Mouse (Mus musculus): ENCODE results near the gene Elp5. TPM values are rescaled to one million over a fixed set of nuclear protein-coding genes. Genes with fewer than 3 reads are reported as not detected.

Elp5 gene
- total RNA-seq (2023) = 49.4 to 55.9 TPM (median 52.5 TPM) in 4 replicates

GRCm38 (mm10) chr11:69982225-69982624 is at the start of gene Elp5:
Gene Elp5, minus strand, starts transcription at chr11:69982517.

DNA sequence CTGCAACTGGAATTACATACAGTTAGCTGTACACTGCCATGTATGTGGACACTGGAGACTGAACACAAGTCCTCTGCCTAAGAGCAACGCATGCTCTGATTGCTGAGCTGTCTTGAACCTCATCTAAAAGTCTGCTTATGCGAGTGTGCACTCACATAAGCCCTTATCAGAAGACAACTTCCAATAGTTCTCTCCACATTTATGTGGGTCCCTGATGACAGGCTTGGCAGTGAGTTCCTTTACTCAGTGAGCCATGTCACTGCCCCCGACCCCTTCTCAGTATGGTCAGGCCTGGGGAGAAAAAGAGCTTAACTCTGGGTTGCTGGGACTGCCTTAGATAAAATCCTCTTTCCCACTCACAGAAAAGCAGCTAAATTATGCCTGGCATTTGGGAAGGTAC is 34.4 kb upstream of the Elp5 start, which contains the start of gene Dlg4:
Dlg4 (plus strand) TSS at position 274 of the 400 bp plus-strand sequence.

GRCm38 (mm10) chr11:70014880-70015558 is 32.7 kb upstream of the Elp5 start, which contains the start of gene Acadvl:
Gene Acadvl, minus strand, starts transcription at chr11:70015411.

DNA sequence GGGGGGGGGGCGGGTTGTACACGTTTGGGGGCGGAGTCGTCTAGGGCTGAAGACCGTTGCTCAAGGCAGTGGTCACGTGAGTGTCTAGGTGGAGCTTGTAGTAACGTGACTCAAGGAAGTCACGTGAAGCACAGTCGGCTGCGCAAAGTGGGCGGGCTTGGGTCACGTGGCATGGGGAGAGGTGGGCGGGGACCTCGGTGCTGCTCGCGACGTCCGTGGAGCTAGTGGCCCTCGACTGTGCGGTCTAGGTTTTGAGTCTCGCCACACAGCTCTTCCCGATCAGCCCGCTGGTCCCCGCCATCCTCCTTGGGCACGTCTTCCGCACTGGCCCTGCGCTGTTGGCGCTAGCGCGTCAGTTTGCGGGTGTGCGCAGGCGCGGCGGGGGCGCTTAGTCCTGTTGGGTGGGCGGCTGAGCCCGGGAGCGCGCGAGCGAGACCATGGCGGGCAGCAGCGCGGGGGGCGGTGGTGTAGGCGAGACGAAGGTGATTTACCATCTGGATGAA is 18.1 kb upstream of the Elp5 start, which contains the start of gene Dvl2:
Dvl2 (plus strand) TSS at position 200 of the 503 bp plus-strand sequence.

GRCm38 (mm10) chr11:69995391-69995960 is 13.2 kb upstream of the Elp5 start, which contains the start of gene Phf23:
Gene Phf23, plus strand, starts transcription at chr11:69995777.

GRCm38 (mm10) chr11:69990850-69991691 is 8.8 kb upstream of the Elp5 start, which contains the start of gene Gabarap:
Gene Gabarap, plus strand, starts transcription at chr11:69991143.

DNA sequence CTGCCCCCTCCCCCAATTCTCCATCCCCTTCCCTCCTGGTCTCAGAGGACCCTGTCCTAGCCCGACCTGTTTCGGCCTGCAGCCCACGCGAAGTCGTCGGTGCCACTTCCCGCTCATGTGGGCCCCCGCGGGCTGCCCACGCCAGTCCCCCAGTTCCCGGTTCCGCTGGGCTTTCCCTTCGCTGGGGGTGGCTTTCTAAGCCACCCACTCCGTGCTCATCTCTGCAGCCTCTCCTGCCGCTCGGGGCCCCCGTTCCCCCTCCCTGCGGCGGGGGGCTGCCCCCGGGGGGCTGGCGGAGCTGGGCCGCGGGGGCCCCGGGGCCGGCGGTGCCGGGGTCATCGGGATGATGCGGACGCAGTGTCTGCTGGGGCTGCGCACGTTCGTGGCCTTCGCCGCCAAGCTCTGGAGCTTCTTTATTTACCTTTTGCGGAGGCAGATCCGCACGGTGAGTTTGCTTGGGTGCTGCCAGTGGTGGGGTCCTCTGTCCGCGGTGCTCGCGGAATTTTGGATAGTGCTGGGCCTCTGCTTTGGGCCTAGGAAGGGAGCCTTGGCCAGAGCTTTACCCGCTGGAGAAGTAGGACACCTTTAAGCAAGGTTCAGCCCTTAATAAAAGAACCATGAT is 1.1 kb downstream of the Elp5 start, which contains the start of gene Ctdnep1:
Ctdnep1 (plus strand) TSS at position 16 of the 622 bp plus-strand sequence.

GRCm38 (mm10) chr11:69964650-69965270 is 17.6 kb downstream of the Elp5 start, which contains the start of gene Cldn7:
Gene Cldn7, plus strand, starts transcription at chr11:69964779.

GRCm38 (mm10) chr11:69948066-69948762 is 34.1 kb downstream of the Elp5 start, which contains the start of gene Slc2a4:
Gene Slc2a4, minus strand, starts transcription at chr11:69948188.

GRCm38 (mm10) chr11:69935137-69935879 is 47.0 kb downstream of the Elp5 start, which contains the start of gene Ybx2:
Gene Ybx2, plus strand, starts transcription at chr11:69935796.

GRCm38 (mm10) chr11:69921114-69922011 is 61.0 kb downstream of the Elp5 start, which contains the start of gene Eif5a:
Gene Eif5a, minus strand, starts transcription at chr11:69921958.

Other genes starting within 250 kb of the Elp5 start
- 227 to 251 TPM (median 238 TPM) in 4 replicates for gene Polr2a, start 223.9 kb downstream of the Elp5 start, total RNA-seq (2023)
- not detected in 4 replicates for gene Slc35g3, start 220.5 kb downstream of the Elp5 start, total RNA-seq (2023)
- gene Zbtb4, start 216.6 kb downstream of the Elp5 start, total RNA-seq (2023) = 62.1 to 72.6 TPM (median 65.4 TPM) in 4 replicates
- 7.8 to 14.5 TPM (median 12.0 TPM) in 4 replicates for gene Chrnb1, start 186.6 kb downstream of the Elp5 start, total RNA-seq (2023)
- gene Fgf11, start 180.7 kb downstream of the Elp5 start, total RNA-seq (2023) = 0.21 to 0.22 TPM in 2 of 4 replicates, not detected in the others
- gene Tmem102, start 176.9 kb downstream of the Elp5 start, total RNA-seq (2023) = 0.30 TPM in 1 of 4 replicates, not detected in the others
- gene Gm39566, start 167.2 kb downstream of the Elp5 start, total RNA-seq (2023) = not detected in 4 replicates
- gene Spem2, start 164.1 kb downstream of the Elp5 start, total RNA-seq (2023) = not detected in 4 replicates
- gene Spem1, start 160.3 kb downstream of the Elp5 start, total RNA-seq (2023) = not detected in 4 replicates
- gene Nlgn2, start 144.7 kb downstream of the Elp5 start, total RNA-seq (2023) = 0.27 to 1.5 TPM (median 0.32 TPM) in 4 replicates
- 29.5 to 37.7 TPM (median 32.6 TPM) in 4 replicates for gene Tmem256, start 144.0 kb downstream of the Elp5 start, total RNA-seq (2023)
- gene Plscr3, start 136.1 kb downstream of the Elp5 start, total RNA-seq (2023) = 9.9 to 12.6 TPM (median 11.5 TPM) in 4 replicates
- not detected in 4 replicates for gene Tnk1, start 123.8 kb downstream of the Elp5 start, total RNA-seq (2023)
- not detected in 4 replicates for gene Tmem95, start 104.5 kb downstream of the Elp5 start, total RNA-seq (2023)
- 1.3 to 2.6 TPM (median 2.3 TPM) in 4 replicates for gene Kctd11, start 101.1 kb downstream of the Elp5 start, total RNA-seq (2023)
- 473 to 501 TPM (median 485 TPM) in 4 replicates for gene Acap1, start 87.0 kb downstream of the Elp5 start, total RNA-seq (2023)
- gene 2810408A11Rik, start 81.5 kb downstream of the Elp5 start, total RNA-seq (2023) = 1.2 to 3.5 TPM (median 2.0 TPM) in 4 replicates
- 51.5 to 76.4 TPM (median 73.4 TPM) in 4 replicates for gene Neurl4, start 81.4 kb downstream of the Elp5 start, total RNA-seq (2023)
- gene Gps2, start 68.6 kb downstream of the Elp5 start, total RNA-seq (2023) = 144 to 150 TPM (median 147 TPM) in 4 replicates
- gene Eif5a, start 60.6 kb downstream of the Elp5 start, total RNA-seq (2023) = 337 to 380 TPM (median 350 TPM) in 4 replicates
- not detected in 4 replicates for gene Ybx2, start 46.7 kb downstream of the Elp5 start, total RNA-seq (2023)
- gene Slc2a4, start 34.3 kb downstream of the Elp5 start, total RNA-seq (2023) = not detected in 4 replicates
- gene Cldn7, start 17.7 kb downstream of the Elp5 start, total RNA-seq (2023) = not detected in 4 replicates
- 87.5 to 123 TPM (median 99.1 TPM) in 4 replicates for gene Ctdnep1, start 1.4 kb downstream of the Elp5 start, total RNA-seq (2023)
- gene Gabarap, start 8.6 kb upstream of the Elp5 start, total RNA-seq (2023) = 285 to 331 TPM (median 318 TPM) in 4 replicates
- 48.3 to 52.7 TPM (median 51.4 TPM) in 4 replicates for gene Phf23, start 13.3 kb upstream of the Elp5 start, total RNA-seq (2023)
- gene Dvl2, start 18.1 kb upstream of the Elp5 start, total RNA-seq (2023) = 51.2 to 61.3 TPM (median 58.7 TPM) in 4 replicates
- gene Acadvl, start 32.9 kb upstream of the Elp5 start, total RNA-seq (2023) = 44.6 to 55.5 TPM (median 48.8 TPM) in 4 replicates
- gene Dlg4, start 34.4 kb upstream of the Elp5 start, total RNA-seq (2023) = 3.9 to 7.2 TPM (median 4.3 TPM) in 4 replicates
- not detected in 4 replicates for gene Asgr1, start 71.6 kb upstream of the Elp5 start, total RNA-seq (2023)
- gene Asgr2, start 110.1 kb upstream of the Elp5 start, total RNA-seq (2023) = not detected in 4 replicates
- not detected in 4 replicates for gene Mgl2, start 147.8 kb upstream of the Elp5 start, total RNA-seq (2023)
- gene Clec10a, start 173.7 kb upstream of the Elp5 start, total RNA-seq (2023) = not detected in 4 replicates
- gene Slc16a11, start 230.2 kb upstream of the Elp5 start, total RNA-seq (2023) = not detected in 4 replicates
- 2.3 to 6.7 TPM (median 2.5 TPM) in 4 replicates for gene Slc16a13, start 238.5 kb upstream of the Elp5 start, total RNA-seq (2023)
- 0.38 to 0.97 TPM (median 0.72 TPM) in 3 of 4 replicates, not detected in the other for gene Bcl6b, start 247.3 kb upstream of the Elp5 start, total RNA-seq (2023)